Comparison of ENCODE assay signal across 14 mouse cellular contexts in the genomic region with DNA sequence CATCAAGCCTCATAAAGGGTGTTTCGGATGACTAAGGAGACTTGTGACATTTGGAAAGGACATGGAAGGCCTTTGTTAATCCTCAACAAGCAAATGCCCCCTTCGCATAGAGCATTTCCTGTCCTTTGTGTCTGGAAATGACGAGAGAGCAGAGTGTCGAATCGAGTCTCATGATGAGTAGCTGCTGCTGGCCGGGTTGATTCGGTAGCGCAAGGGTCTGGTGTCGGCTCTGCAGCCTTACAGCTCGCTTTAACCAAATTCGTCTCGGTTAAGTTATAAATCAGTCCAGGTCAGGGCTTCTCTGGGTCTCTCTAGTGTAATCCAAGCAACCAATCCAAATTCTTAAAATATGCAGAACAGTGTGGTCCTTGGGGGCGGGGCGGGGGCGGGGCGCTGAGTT. TPM values are rescaled to one million over a fixed set of nuclear protein-coding genes. Genes with fewer than 3 reads are reported as not detected.
A peak's percentile ranks its signal among the peaks of the same experiment; 100 is the strongest.
DNase-seq lines count a peak whose midpoint lies in the region; TF ChIP-seq lines count a peak whose summit lies in the region.
"Had no signal": no experiment of that assay in that cellular context is flagged by ENCODE, and none has a peak within 500 bp of the region (broad histone marks: within the 10 kb centered on the region; RNA-seq: fewer than 3 reads in every experiment).

No protein-coding gene starts in this region.

- H3K4me3 ChIP-seq in gastrocnemius, adult 2 months, result 0 out of 2 replicates have a peak overlapping the region, but pooled peaks have one; percentile 2
- H3K4me3 ChIP-seq in limb, embryonic 10.5 days, result no peak overlapping the region
- H3K4me3 ChIP-seq: embryonic facial prominence, embryonic 12.5 days; forebrain, embryonic 13.5 days; intestine, embryonic 15.5 days had no signal

- TF ChIP-seq CTCF in gastrocnemius, adult 2 months (IDR thresholded peaks at IDR 0.05), result no peak

- 69% methylated on average over 16 of the region's 16 CpGs for WGBS in limb, embryonic 10.5 days

- no peak overlapping the region for H3K27ac ChIP-seq in gastrocnemius, adult 2 months
- peak overlapping the region; percentile 43; the same call in 1 of the 2 replicates for H3K27ac ChIP-seq in limb, embryonic 10.5 days
- H3K27ac ChIP-seq: embryonic facial prominence, embryonic 12.5 days; forebrain, embryonic 13.5 days; intestine, embryonic 15.5 days had no signal

- DNase-seq in gastrocnemius, adult 2 months, result no peak
- no peak for DNase-seq in gastrocnemius, postnatal 4 days (ENCODE audit: low spot score in 2 of 2)
- DNase-seq in kidney, postnatal 10 days, result peak; percentile 34
- DNase-seq in kidney, adult 8-10 months, result no peak
- DNase-seq in ES-CJ7 (ENCODE audit: low read depth, low spot score), result peak; percentile 21
- no peak for DNase-seq in limb, embryonic 10.5 days (ENCODE audit: low spot score)
- DNase-seq in layer of hippocampus, adult 8-10 months (ENCODE audit: low spot score in 2 of 2), result no peak
- no peak for DNase-seq in cerebellum, adult 11-12 months
- DNase-seq: adrenal gland, adult 8-10 months; cerebellum, adult 9-10 months; liver had no signal

- no peaks in the 10 kb centered on the region for H3K36me3 ChIP-seq in limb, embryonic 10.5 days
- H3K36me3 ChIP-seq: embryonic facial prominence, embryonic 12.5 days; intestine, embryonic 15.5 days had no signal

- no peaks in the 10 kb centered on the region for H3K9me3 ChIP-seq in limb, embryonic 10.5 days (replicated peaks)
- H3K9me3 ChIP-seq: embryonic facial prominence, embryonic 12.5 days; forebrain, embryonic 13.5 days; intestine, embryonic 15.5 days had no signal

- H3K27me3 ChIP-seq in limb, embryonic 10.5 days (ENCODE audit: low read depth, poor library complexity, severe bottlenecking), result no peaks in the 10 kb centered on the region
- H3K27me3 ChIP-seq: embryonic facial prominence, embryonic 12.5 days; forebrain, embryonic 13.5 days; intestine, embryonic 15.5 days had no signal

- peaks cover 32% of the 10 kb centered on the region for H3K4me1 ChIP-seq in limb, embryonic 10.5 days
- H3K4me1 ChIP-seq: embryonic facial prominence, embryonic 12.5 days; forebrain, embryonic 13.5 days; intestine, embryonic 15.5 days had no signal

- intact Hi-C loops in gastrocnemius, adult 2 months (cut with DNase I), result no loop called here

RNA-seq across cellular contexts. Expression of gene Maml3, which starts 59.1 kb away (rescaled TPM):
- total RNA-seq in gastrocnemius, adult 2 months (2021), result 1 to 10 TPM; 2.0 to 2.5 TPM
- total RNA-seq in gastrocnemius, postnatal 4 days (2021), result 1 to 10 TPM; 6.5 to 7.3 TPM
- polyA plus RNA-seq in limb, embryonic 10.5 days (2016; fragmentation: Nextera tagmentation; extraction: Ambion mirVana), result 4.3 and 4.7 TPM in 2 replicates
- 1 to 10 TPM; 7.0 to 9.3 (median 8.0) TPM for total RNA-seq in layer of hippocampus, adult 8-10 months (2022)

Comparison
In these comparisons a context has a peak if more than half of its experiments do, and no peak if none do; other contexts are left out.
1. DNase-seq: peak in kidney, postnatal 10 days (single experiment) and ES-CJ7 (single experiment); none in gastrocnemius, adult 2 months (single experiment), gastrocnemius, postnatal 4 days (0 of 2), kidney, adult 8-10 months (0 of 2), limb, embryonic 10.5 days (single experiment), layer of hippocampus, adult 8-10 months (0 of 2) and cerebellum, adult 11-12 months (single experiment).